Mouse (Mus musculus) cerebellum, adult 8-10 months (tissue): ENCODE results near the gene Sdhaf4.
"Not testable (repeated sequence)": the region's sequence is repeated elsewhere in the genome, so short reads cannot be mapped to it uniquely, and the experiment has no call there.

Experiments
- DNase-seq: peaks from one replicate; pipeline ENCODE4 v3.0.0; 2022

The Sdhaf4 gene

GRCm38 (mm10) chr1:24005070-24005804 is at the start of gene Sdhaf4:
Gene Sdhaf4 (minus strand): TSS chr1:24005656.
- peak; percentile 92 for DNase-seq

- no peak for DNase-seq
Measured at GRCm38 (mm10) chr1:24046730-24047510, 41.5 kb upstream of the Sdhaf4 start.

- no peak for DNase-seq
Measured at GRCm38 (mm10) chr1:24045627-24046026, 40.2 kb upstream of the Sdhaf4 start.

- no peak for DNase-seq
Measured at GRCm38 (mm10) chr1:24043007-24043406, 37.6 kb upstream of the Sdhaf4 start.

GRCm38 (mm10) chr1:24033759-24034423 is 28.4 kb upstream of the Sdhaf4 start:
- no peak for DNase-seq

GRCm38 (mm10) chr1:24010821-24011220 is 5.4 kb upstream of the Sdhaf4 start:
- DNase-seq = no peak

- no peak for DNase-seq
Measured at GRCm38 (mm10) chr1:24010016-24010415, 4.6 kb upstream of the Sdhaf4 start.

- no peak for DNase-seq
Measured at GRCm38 (mm10) chr1:24007621-24008020, 2.2 kb upstream of the Sdhaf4 start.

- DNase-seq = no peak
Measured at GRCm38 (mm10) chr1:23999318-23999717, 6.1 kb downstream of the Sdhaf4 start.

- DNase-seq = no peak
Measured at GRCm38 (mm10) chr1:23998866-23999265, 6.6 kb downstream of the Sdhaf4 start.

- DNase-seq = no peak
Measured at GRCm38 (mm10) chr1:23998120-23998810, 7.2 kb downstream of the Sdhaf4 start.

GRCm38 (mm10) chr1:23997493-23997892 is 8.0 kb downstream of the Sdhaf4 start:
- no peak for DNase-seq

- no peak for DNase-seq
Measured at GRCm38 (mm10) chr1:23995420-23995819, 10.0 kb downstream of the Sdhaf4 start.

GRCm38 (mm10) chr1:23983118-23983517 is 22.3 kb downstream of the Sdhaf4 start:
- DNase-seq = no peak

- no peak for DNase-seq
Measured at GRCm38 (mm10) chr1:23978281-23978680, 27.2 kb downstream of the Sdhaf4 start.

GRCm38 (mm10) chr1:23971159-23971558 is 34.3 kb downstream of the Sdhaf4 start:
- not testable (repeated sequence) for DNase-seq

GRCm38 (mm10) chr1:23968027-23968725 is 37.3 kb downstream of the Sdhaf4 start:
- no peak for DNase-seq

- no peak for DNase-seq
Measured at GRCm38 (mm10) chr1:23966226-23966625, 39.2 kb downstream of the Sdhaf4 start.

- DNase-seq = no peak
Measured at GRCm38 (mm10) chr1:23959415-23959732, 46.1 kb downstream of the Sdhaf4 start.

- DNase-seq = no peak
Measured at GRCm38 (mm10) chr1:23958668-23959414, 46.6 kb downstream of the Sdhaf4 start.

- no peak for DNase-seq
Measured at GRCm38 (mm10) chr1:23958101-23958500, 47.4 kb downstream of the Sdhaf4 start.

GRCm38 (mm10) chr1:23955539-23955938 is 49.9 kb downstream of the Sdhaf4 start:
- no peak for DNase-seq
